Mouse (Mus musculus) spleen, adult 2 months (tissue): ENCODE results near the gene Rreb1. TPM values are rescaled to one million over a fixed set of nuclear protein-coding genes. Genes with fewer than 3 reads are reported as not detected.

Experiments used
- DNase-seq, 2 experiments: peaks; one replicate each; pipeline versions ENCODE4 v3.0.0 to v3.0.0-alpha.2; 2012 to 2021; ENCODE audit warnings: low spot score in 2 of 2, low read depth in 1 of 2
- H3K27ac ChIP-seq: fragments of 200-500 bp; 2 replicates; pipeline ENCODE4 v1.5.1; 2012; ENCODE audit warnings: low read length, inconsistent platforms; ENCODE audit not compliant: insufficient read depth
- H3K27me3 ChIP-seq: fragments of 200-500 bp; 2 replicates; pipeline ENCODE4 v1.6.1; 2012; ENCODE audit warnings: mild to moderate bottlenecking, moderate library complexity, low read length, inconsistent platforms; ENCODE audit not compliant: control insufficient read depth, insufficient read depth
- H3K36me3 ChIP-seq: fragments of 200-500 bp; 2 replicates; pipeline ENCODE4 v1.6.1; 2012; ENCODE audit warnings: mild to moderate bottlenecking, low read length, inconsistent platforms; ENCODE audit not compliant: control insufficient read depth, insufficient read depth
- H3K4me1 ChIP-seq: fragments of 200-500 bp; 2 replicates; pipeline ENCODE4 v1.6.1; 2011; ENCODE audit warnings: inconsistent platforms; ENCODE audit not compliant: control insufficient read depth, insufficient read depth, insufficient read length
- H3K4me3 ChIP-seq: fragments of 200-500 bp; 2 replicates; pipeline ENCODE4 v1.5.1; 2011; ENCODE audit warnings: mild to moderate bottlenecking, inconsistent platforms; ENCODE audit not compliant: insufficient read depth, insufficient read length; ENCODE audit errors: extremely low read depth
- CTCF ChIP-seq: fragments of 200-500 bp; IDR thresholded peaks from 2 replicates; pipeline ENCODE4 v1.5.1; 2011; ENCODE audit warnings: mild to moderate bottlenecking, inconsistent platforms; ENCODE audit not compliant: insufficient read depth, insufficient read length, insufficient replicate concordance; ENCODE audit errors: extremely low read depth
- POLR2A ChIP-seq: fragments of 200-500 bp; IDR thresholded peaks from 2 replicates; pipeline ENCODE4 v1.6.1; 2011; ENCODE audit warnings: low read depth, low read length, inconsistent platforms
- WGBS: fragments of 180-500 bp; shearing (Covaris S2); methylation state at CpG from one replicate; pipeline ENCODE4 v1.1.7; 2018; 5-methylcytosine and 5-hydroxymethylcytosine counted together
- polyA plus RNA-seq: library from polyadenylated mRNA; depleted of rRNA; stranded (reverse); fragments of >200 nt; gene quantifications from 2 replicates; pipeline ENCODE4 v1.2.3, GENCODE M21; 2012

The Rreb1 gene
- polyA plus RNA-seq, 1 experiment, result 15.5 TPM

GRCm38 (mm10) chr13:37963354-37964007, 185.3 kb downstream of the Rreb1 start:
- DNase-seq, result peak; percentile 48 to 63
- Histone ChIP-seq H3K4me3 (peak overlapping the region; percentile 52), H3K27me3 (no peaks in the 10 kb centered on the region), H3K27ac (no peak overlapping the region), H3K4me1 (peaks cover 15% of the 10 kb centered on the region; the same call in 1 of the 2 replicates), H3K36me3 (no peaks in the 10 kb centered on the region)
- WGBS, result 4% methylated on average over 12 of the region's 12 CpGs
- TF ChIP-seq CTCF (peak; percentile 69; the same call in 1 of the 2 replicates), POLR2A (no peak)

- TF ChIP-seq POLR2A, result no peak
- Histone ChIP-seq H3K4me1 (peaks cover 14% of the 10 kb centered on the region; the same call in 1 of the 2 replicates), H3K27me3 (no peaks in the 10 kb centered on the region), H3K36me3 (no peaks in the 10 kb centered on the region), H3K27ac (no peak overlapping the region), H3K4me3 (no peak overlapping the region)
- WGBS, result 51% methylated on average over 20 of the region's 20 CpGs
- DNase-seq, result no peak
Measured at GRCm38 (mm10) chr13:37964128-37965087, 186.2 kb downstream of the Rreb1 start.

- no peak for DNase-seq
- TF ChIP-seq CTCF (peak; percentile 15; the same call in 1 of the 2 replicates), POLR2A (no peak)
- Histone ChIP-seq H3K4me3 (no peak overlapping the region), H3K27ac (no peak overlapping the region), H3K27me3 (no peaks in the 10 kb centered on the region), H3K36me3 (no peaks in the 10 kb centered on the region), H3K4me1 (peaks cover 14% of the 10 kb centered on the region; the same call in 1 of the 2 replicates)
- 67% methylated on average over 17 of the region's 17 CpGs for WGBS
Measured at GRCm38 (mm10) chr13:37965126-37965914, 187.1 kb downstream of the Rreb1 start.

- 0 out of 2 replicates have a peak overlapping the region, but pooled peaks have one; percentile 18 for H3K27ac ChIP-seq
- H3K36me3 ChIP-seq, result no peaks in the 10 kb centered on the region
- H3K4me3 ChIP-seq, result no peak overlapping the region
- TF ChIP-seq POLR2A (no peak), CTCF (no peak)
- peak; percentile 24 to 27 for DNase-seq
- H3K4me1 ChIP-seq, result peaks cover 14% of the 10 kb centered on the region; the same call in 1 of the 2 replicates
- WGBS, result 76% methylated on average over 15 of the region's 15 CpGs
- no peaks in the 10 kb centered on the region for H3K27me3 ChIP-seq
Measured at GRCm38 (mm10) chr13:37966256-37967051, 188.3 kb downstream of the Rreb1 start.

GRCm38 (mm10) chr13:37967052-37967437, 188.8 kb downstream of the Rreb1 start:
- Histone ChIP-seq H3K36me3 (no peaks in the 10 kb centered on the region), H3K4me1 (peaks cover 14% of the 10 kb centered on the region; the same call in 1 of the 2 replicates), H3K4me3 (no peak overlapping the region), H3K27ac (peak overlapping the region; percentile 18; the same call in 1 of the 2 replicates), H3K27me3 (no peaks in the 10 kb centered on the region)
- 83% methylated on average over 12 of the region's 12 CpGs for WGBS
- no peak for DNase-seq
- no peak for TF ChIP-seq CTCF
- no peak for TF ChIP-seq POLR2A

- no peaks in the 10 kb centered on the region for H3K36me3 ChIP-seq
- no peak for DNase-seq
- no peak overlapping the region for H3K27ac ChIP-seq
- peaks cover 17% of the 10 kb centered on the region; the same call in 1 of the 2 replicates for H3K4me1 ChIP-seq
- no peak overlapping the region for H3K4me3 ChIP-seq
- WGBS, result 82% methylated on average over 10 of the region's 10 CpGs
- TF ChIP-seq POLR2A, result no peak
- no peak for TF ChIP-seq CTCF
- H3K27me3 ChIP-seq, result no peaks in the 10 kb centered on the region
Measured at GRCm38 (mm10) chr13:37967565-37967964, 189.4 kb downstream of the Rreb1 start.
